Mouse (Mus musculus) lung, adult 18-20 months (tissue): ENCODE measurements at regions not wholly inside any gene's neighbourhood (a gene's known extent, or its start where the extent isn't known, plus 50 kb on each side); places are given as distances from the start of the nearest gene placed in this dataset.

Source experiments
- DNase-seq, 2 experiments: peaks; one replicate each; pipeline ENCODE4 v3.0.0; 2022; ENCODE audit warnings: mixed read lengths in 2 of 2

DNA sequence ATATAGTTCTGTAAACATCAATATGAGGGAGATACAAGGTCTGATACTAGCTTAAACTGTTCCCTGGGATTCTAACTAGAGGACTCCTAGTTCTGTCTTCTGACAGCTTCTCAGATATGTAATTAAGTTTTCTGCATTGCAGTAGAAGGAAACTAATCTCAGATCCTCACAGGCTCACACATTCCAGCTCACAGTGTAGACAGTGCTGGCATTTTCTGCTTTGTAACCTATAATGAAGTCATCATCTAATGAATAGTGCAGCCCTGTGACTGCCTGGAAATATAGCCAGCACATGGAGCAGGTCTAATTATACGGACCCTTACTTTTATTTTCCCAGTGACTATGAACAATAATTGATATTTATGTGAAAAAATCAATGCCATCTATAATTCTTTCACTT, 331.2 kb upstream of the Celf2 start:
- no peak for DNase-seq

DNA sequence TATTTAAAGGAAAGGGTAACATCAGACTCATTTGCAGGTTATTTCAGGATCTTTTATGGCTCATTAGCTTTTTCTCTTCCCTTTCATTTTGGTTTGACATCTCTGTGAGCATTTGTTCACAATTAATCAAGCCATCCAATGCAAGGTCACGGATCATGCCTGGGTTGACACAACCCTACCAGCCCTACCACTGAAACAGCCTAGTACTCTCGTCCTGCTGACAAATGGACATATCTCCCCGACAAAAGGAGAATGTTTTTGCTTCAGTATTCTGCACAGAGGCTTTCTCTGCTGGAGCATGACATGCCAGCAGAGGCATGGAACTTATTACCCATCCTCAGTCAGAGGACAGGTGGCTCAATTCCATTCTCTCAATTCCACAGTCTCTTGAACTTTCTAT, 328.5 kb upstream of the Celf2 start:
- DNase-seq = no peak

DNA sequence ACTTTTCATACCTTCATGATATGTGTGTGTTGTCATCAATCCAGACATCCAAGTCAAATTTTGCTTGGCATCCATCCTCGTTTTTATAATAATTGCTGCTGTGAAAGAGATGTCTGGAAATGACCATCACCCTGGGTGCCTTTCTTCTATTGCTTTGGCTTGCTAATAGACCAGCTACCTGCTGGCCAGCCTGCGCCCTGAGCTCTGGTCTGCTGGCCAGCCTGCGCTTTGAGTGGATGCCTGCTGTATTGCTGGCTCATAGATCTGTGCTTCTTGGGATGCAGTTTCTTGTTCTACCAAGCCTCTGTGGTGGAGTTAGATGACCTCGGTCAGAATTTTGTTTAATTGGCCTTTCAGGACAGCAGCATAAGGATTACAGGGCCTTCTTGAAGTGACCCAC, 321.9 kb upstream of the Celf2 start:
- DNase-seq = no peak

DNA sequence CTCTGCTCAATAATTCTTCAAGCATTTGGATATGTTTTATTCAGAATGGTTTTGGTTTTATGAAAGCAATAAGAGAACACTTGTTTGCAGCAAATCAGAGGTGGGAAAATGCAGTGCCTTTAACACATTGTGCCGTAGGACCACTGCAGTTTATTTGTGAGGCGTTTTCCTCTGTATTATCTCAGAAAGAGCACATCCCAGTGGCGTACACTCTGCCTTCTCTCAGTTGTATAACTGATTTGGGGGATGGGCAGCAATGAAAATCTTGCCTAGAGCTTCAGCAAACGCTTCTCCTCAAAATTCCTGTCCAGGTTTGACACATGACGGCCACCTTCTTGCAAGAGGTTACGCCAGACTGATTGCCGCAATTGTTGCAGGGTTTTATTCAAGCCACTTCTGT, 316.9 kb upstream of the Celf2 start:
- DNase-seq = no peak

DNA sequence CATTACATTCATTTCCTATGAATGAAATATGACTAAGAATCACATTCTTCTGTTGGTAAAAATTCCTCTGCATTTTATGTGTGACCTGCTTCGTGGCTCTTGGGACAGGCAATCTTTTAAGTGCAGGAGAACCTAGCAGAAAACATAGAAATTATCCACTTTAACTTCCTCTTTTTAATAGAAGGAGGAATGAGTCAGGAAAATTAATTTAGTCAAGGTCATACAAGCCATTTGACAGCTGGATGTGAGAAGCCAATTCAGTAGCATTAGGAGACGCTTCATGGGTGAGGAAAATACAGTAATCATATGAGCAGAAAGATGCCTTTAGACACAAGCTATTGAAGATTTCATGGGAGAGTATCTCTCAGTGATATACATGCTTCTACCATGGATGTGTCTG, 287.1 kb upstream of the Celf2 start:
- no peak for DNase-seq

DNA sequence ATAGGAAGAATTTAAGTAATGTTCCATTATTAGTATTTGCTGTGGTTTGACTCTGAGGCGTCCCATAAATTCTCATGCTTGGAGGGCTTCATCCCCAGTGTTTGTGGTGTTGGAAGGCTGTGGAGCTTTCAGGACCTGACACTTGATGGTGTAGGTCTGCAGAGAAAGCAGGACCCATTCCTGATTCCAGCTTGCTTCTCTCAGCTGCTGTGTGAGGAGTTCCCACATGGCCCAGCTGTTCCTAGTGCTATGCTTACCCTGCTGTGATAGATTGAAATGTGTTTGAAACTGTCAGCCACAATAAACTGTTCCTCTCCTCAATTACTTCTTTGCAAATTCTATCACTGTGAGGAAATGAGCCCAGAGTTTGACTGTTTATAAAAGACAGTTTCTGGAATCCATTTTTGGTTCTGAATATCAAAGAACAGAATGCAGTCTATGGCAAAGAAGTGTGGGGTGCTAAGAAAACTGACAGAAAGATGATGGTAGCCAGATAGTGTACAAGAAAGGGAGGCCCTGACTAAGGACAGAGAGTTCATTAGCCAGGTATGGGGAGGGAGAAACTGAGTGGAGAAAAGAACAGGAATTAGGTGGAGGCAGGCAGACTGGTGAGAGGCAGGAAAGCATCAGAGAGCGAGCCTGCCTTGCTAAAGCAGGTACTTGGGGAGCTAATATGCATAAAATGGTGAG, 283.2 kb upstream of the Celf2 start:
- DNase-seq = peak; percentile 5 to 31

DNA sequence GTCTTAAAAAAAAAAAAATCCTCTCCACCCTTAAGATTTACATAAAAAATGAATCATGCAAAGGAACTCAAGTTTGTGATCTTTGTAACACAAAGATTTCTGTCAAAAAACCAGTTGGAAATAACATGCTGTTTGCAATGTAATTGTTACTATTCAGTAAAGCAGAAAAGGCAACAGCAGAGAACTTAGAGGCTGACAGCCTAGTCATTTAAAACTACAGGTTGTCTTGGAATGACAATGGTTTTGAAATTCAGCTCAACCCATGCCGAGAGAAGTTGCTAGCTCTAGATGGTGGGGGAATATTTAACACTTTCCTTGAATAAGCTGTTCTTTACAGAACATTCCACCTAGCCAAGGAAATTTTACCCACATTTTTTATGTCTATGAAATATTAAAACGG, 269.2 kb upstream of the Celf2 start:
- DNase-seq = no peak

DNA sequence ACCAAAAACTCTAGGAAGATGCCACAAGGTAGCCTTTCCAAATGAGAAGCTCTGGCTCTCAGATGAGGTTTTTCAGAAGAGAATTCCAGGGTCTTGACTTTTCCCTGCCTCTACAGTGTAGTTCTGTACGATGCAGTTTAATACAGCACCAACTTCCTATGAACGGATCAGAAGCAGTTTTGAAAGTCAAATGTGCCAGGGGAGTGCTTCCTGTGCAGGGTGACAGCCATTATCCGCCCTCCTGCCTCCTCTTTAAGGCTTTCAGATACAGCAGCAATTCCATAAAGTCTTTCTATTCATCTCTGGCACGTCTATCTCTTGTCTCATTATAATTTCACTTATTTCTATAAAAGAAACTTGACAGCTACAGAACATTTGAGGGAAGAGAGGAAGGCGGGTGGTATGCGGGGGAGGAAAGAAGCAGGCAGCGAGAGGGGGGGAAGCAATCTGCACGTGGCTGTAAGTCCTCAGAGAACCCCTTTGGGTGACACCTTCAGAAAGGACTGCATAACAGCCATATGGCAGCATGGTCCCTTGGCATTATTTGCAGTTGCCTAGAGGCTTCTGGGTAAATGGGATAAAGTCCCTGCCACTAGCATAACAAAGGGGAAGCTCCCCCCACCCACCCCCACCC, 224.9 kb upstream of the Celf2 start:
- DNase-seq = no peak

DNA sequence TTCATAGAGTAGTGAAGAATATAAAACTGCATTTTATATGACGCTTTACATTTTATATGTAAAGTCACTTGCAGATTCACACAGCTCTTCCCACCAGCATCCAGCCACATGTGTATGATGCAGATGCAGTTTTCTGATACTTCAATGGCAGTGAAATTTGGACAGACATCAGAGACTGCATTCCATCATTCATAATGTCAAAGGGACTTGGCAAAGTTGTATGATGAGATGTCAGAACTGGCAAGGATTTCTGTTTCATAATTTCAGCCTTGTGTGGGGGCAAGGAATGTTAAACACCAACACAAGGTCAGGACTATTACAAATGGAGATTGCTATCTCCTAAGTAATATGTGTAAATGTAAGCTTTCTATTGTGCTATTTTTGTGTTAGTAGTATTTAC, 221.6 kb upstream of the Celf2 start:
- DNase-seq = peak in 1 of 2 experiments; percentile 2

DNA sequence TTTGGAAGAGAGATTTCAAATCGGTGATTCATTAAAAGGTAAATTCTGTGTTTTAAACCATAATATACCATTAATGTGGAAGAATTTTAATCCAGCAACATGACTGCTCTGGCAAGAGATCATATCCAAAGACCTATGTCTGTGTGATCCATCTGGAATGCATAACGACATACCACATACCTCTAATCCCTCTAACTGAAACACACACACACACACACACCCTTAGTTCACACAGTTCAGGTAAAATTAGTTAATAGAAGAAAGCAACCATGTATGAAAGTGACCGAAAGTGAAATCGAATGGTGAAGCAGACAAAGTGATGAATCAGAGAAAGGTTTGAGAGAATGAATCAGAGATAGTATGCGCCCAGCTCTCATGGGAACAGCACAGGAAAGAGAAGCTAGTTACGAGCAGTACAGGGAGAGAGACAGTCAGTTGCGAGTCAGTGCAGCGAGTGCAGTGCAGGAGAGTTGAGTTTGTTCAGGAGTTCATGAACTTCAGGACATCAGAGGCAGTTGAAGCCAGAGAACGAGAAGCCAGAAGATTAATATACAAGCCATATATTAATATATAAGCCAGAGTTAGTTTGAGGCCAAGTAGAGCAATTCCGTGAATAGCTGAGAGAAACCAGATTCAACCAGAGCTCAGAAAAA, 213.0 kb upstream of the Celf2 start:
- no peak for DNase-seq

DNA sequence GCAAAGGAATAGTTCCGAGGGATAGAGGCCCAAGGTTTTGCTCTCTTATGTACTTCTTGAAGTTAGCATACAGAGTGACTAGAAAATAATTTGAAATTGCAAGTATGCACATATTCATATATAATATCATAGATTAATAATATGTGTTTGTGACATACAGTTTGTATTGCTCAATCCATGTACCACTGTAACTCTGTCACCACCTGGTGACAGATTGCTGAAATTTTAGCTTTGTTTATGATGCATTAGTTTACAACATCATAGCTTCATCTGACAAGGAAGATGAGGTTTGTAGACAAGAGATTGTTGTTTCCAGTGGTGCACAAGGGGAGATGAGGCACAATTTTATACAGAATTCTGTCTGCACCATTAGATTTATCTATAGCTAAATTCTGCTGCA, 201.7 kb upstream of the Celf2 start:
- no peak for DNase-seq

DNA sequence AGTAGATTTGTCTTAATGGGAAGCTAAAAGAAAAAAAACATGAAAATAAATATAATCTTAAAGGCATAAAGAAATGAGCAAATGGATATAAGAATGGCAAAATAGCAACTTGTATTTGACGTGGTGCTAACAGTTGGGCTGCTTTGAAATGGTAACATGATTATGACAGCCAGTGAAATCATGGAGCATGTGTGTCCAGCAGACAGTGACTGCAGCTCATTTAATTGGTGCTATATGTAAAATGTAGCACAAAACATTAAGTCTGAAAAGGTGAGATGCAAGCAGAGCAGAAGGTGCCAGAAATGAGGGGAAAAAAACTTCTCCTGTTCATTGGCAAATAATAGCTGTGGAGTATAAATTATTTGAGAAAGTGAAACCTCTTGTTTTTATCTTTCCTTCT, 201.1 kb upstream of the Celf2 start:
- no peak for DNase-seq

DNA sequence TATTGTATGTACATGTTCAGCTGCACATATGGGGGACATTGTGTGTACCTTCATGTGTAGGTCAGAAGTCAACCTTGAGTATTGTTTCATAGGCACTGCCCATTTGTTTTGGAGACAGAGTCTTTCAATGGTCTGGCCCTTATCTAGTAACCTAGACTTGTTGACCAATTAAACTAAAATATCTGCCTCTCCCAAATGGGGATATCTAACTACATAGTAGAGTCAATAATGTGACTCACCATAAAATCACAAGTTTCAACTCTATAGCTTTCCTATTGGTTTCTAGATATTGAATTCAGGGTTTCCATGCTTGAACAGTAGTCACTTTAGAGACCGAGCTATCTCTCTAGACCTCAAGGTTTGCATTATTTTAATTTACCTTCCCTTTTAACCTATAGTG, 174.0 kb upstream of the Celf2 start:
- DNase-seq = no peak

DNA sequence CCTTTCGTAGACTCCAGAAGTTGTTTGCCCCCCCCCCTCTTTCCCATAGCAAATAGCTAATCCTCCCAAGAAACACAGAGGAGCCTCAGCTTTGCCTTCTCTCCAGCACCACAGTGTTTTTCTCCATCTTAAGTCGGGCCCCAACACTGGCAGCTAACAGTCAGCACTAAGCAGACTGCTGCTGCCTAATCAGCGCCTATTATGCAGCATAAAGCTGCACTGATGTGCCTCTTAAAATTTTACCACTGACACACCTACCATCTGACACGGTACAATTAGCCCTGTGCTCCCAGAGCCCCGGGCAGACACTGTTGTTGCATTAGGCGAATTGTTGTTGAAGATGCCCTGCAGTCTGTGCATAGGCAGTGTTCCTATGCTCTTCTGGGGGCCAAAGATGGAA, 131.5 kb upstream of the Celf2 start:
- DNase-seq = no peak

DNA sequence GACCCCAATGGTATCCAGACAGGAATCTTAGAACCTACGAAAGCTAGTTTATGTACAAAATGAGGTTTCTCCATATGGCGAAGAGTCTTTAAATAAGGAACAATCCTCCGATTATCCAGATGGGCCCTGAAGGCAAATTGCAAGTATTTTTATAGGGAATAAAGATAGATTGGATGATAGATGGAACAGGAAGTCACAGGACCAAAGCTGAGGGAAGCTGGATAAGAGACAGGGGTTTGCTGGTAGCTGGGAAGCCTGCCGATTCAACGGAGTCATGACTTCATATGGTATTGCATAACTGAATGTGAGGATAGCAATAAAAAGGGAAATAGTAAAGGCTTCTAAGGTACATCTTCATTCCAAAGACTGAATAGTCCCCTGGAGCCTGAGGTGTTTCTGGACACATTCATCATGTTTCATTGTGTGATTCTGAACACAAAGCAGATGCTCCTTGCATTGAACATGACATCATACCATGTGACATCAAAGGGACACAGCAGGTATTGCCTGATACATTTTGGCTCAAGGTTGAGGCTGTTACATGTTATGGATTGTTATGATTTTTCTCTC, 113.4 kb upstream of the Celf2 start:
- DNase-seq = no peak

DNA sequence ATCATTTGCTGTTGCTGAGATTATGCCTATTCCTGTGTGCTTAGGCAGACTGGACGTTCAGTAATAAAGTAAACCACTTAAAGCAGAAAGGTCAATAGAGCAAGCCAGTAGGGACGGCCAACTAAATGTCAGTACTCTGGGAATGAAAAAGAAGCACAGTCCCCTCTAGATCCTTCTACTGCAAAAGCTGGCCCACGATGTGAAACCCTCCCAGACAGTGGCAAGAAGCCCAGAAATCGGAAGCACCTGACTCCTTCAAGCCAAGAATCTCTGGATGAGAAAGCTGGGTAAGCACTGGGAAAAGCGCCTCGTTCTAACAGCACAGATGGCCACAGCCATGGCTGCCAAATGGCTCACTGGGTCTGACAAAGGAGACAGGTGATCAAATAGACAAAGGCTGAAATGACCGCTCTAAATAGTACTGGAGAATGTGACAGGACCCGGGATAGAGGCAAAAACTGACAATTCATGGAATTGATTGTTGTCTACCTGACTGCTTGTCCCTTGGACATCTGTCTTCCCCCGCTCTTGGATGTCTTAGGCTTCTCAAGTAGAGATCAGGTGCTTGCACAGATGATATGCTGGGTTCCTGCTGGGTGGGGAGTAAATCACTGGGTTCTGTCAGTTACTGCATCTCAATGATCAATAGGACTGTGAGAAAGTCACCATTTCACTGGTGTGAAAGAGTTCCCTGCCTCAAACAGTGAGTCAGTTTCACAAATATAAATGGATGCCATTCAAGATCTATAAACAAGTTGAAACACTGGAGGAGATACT, 110.7 kb upstream of the Celf2 start:
- DNase-seq = peak; percentile 27

DNA sequence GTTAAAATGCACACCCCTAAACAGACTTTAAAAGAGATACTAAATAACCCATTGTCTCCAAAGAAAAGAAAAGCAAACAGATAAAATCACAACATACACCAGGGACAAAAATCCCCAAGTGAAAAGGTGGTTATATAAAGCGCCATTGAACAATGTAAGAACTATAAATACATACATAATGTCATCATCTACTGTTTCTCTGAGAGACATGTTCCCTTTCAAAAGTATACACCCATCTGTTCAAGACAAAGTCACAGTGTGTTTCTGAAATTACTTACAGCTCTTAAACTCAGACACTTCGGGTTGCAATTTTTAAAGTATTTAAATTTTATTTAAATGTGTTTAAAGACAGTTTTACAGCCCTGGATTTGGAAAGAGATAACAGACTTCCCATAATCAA, 68.8 kb upstream of the Celf2 start:
- no peak for DNase-seq
